Mouse (Mus musculus) lung, embryonic 16.5 days (tissue): ENCODE measurements at regions not wholly inside any gene's neighbourhood (a gene's known extent, or its start where the extent isn't known, plus 50 kb on each side); places are given as distances from the start of the nearest gene placed in this dataset.

Source experiments
- ATAC-seq: fragments of 200-750 bp; cut with Nextera tagmentation; 2 replicates; pipeline ENCODE4 v1.8.0; 2017; ENCODE audit warnings: low read depth, mild to moderate bottlenecking, moderate library complexity
- H3K27ac ChIP-seq: fragments of 300-500 bp; sonication (generic); 2 replicates; pipeline ENCODE4 v1.5.1; 2014; ENCODE audit warnings: mild to moderate bottlenecking, control low read depth, low read length
- H3K27me3 ChIP-seq: fragments of 300-500 bp; sonication (generic); 2 replicates; pipeline ENCODE4 v1.6.1; 2014; ENCODE audit warnings: low read depth, low read length, mixed read lengths; ENCODE audit not compliant: control insufficient read depth, insufficient read depth
- H3K36me3 ChIP-seq: fragments of 300-500 bp; sonication (generic); 2 replicates; pipeline ENCODE4 v1.6.1; 2014; ENCODE audit warnings: low read length; ENCODE audit not compliant: control insufficient read depth, insufficient read depth
- H3K4me1 ChIP-seq: fragments of 300-500 bp; sonication (generic); replicated peaks from 2 replicates; pipeline ENCODE4 v1.6.1; 2014; ENCODE audit warnings: low read length, mixed read lengths; ENCODE audit not compliant: control insufficient read depth, insufficient read depth
- H3K4me2 ChIP-seq: fragments of 300-500 bp; sonication (generic); 2 replicates; pipeline ENCODE4 v1.6.1; 2014; ENCODE audit warnings: low read depth, low read length, control low read depth
- H3K4me3 ChIP-seq: fragments of 300-500 bp; sonication (generic); 2 replicates; pipeline ENCODE4 v1.5.1; 2014; ENCODE audit warnings: mild to moderate bottlenecking, low read length, control low read depth
- H3K9ac ChIP-seq: fragments of 300-500 bp; sonication (generic); 2 replicates; pipeline ENCODE4 v1.6.1; 2014; ENCODE audit warnings: low read length, control low read depth
- H3K9me3 ChIP-seq: fragments of 300-500 bp; sonication (generic); 2 replicates; pipeline ENCODE4 v1.6.1; 2016; ENCODE audit warnings: low read length; ENCODE audit not compliant: control insufficient read depth
- WGBS: fragments of 180-500 bp; shearing (Covaris S2); extraction: QIAGEN DNeasy Blood & Tissue Kit; methylation state at CpG from one replicate; pipeline ENCODE4 v1.1.7; 2014; 5-methylcytosine and 5-hydroxymethylcytosine counted together

- Histone ChIP-seq H3K36me3 (peaks cover 26% of the 10 kb centered on the region), H3K9me3 (peaks cover 4% of the 10 kb centered on the region; the same call in 1 of the 2 replicates), H3K27ac (no peak overlapping the region), H3K4me2 (no peak overlapping the region), H3K4me3 (no peak overlapping the region), H3K27me3 (no peaks in the 10 kb centered on the region), H3K9ac (no peak overlapping the region), H3K4me1 (no peaks in the 10 kb centered on the region)
- 89% methylated on average over 1 of the region's 1 CpGs for WGBS
- ATAC-seq, result no peak
These were observed 554.6 kb downstream of the Sema5a start for GRCm38 (mm10) chr15:32799222-32799621.

- 52% methylated on average over 2 of the region's 2 CpGs for WGBS
- ATAC-seq, result no peak
These were observed 566.4 kb downstream of the Sema5a start for GRCm38 (mm10) chr15:32810849-32811632.

GRCm38 (mm10) chr15:32839966-32840365, 595.4 kb downstream of the Sema5a start:
- WGBS, result 76% methylated on average over 1 of the region's 1 CpGs
- Histone ChIP-seq H3K36me3 (no peaks in the 10 kb centered on the region), H3K27ac (no peak overlapping the region), H3K9me3 (no peaks in the 10 kb centered on the region), H3K27me3 (no peaks in the 10 kb centered on the region), H3K4me1 (no peaks in the 10 kb centered on the region), H3K9ac (no peak overlapping the region), H3K4me2 (no peak overlapping the region), H3K4me3 (no peak overlapping the region)
- no peak for ATAC-seq

More at GRCm38 (mm10) chr15:32810849-32811632, 566.4 kb downstream of the Sema5a start:
- Histone ChIP-seq H3K36me3 (no peaks in the 10 kb centered on the region), H3K27ac (no peak overlapping the region), H3K4me2 (no peak overlapping the region), H3K4me1 (no peaks in the 10 kb centered on the region), H3K9ac (no peak overlapping the region), H3K4me3 (no peak overlapping the region), H3K27me3 (no peaks in the 10 kb centered on the region), H3K9me3 (no peaks in the 10 kb centered on the region; the same call in 1 of the 2 replicates)
